Mouse (Mus musculus): ENCODE measurements around the gene Cdk5.

Cdk5 gene

GRCm38 (mm10) chr5:24374666-24375328, 48.5 kb downstream of the Cdk5 start:
- no peak for DNase-seq (ENCODE audit: low spot score)

DNA sequence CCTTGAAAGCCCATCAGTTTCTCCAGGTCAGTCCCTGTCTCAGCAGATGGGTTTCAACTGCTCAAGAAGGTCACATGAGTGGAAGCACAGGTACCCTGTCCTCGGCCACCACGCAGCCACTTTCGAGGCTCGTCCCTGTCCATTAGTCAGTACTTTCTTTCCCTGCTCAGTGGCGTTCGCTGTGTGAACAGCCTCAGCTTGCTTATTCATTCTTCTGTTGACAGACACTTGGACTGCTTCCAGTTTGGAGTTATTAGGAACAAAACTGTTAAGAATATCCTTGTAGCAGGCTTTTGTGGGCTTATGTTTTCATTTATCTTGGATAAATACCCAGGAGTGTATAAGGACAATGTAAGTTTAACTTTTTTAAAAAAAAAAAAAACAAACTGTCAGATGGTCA, 49.1 kb downstream of the Cdk5 start:
- DNase-seq (ENCODE audit: low spot score): no peak

DNA sequence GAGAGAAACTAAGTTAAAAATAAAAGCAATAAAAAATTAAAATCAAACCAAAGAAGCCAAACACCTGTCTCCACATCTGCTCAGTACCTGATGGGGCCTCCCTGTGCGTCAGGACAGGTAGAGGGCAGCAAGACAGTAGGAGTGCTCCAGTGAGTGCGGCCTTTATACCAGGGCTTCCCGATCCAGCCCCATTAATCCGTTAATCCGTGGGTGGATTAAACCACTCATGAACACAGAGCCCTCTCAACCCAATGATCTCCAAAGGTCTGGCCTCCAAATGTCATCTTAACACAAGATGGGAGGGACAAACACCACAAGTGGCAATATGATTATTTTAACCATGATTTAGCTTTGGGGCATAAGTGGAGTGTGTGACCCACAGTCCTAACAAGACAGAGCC, 49.5 kb downstream of the Cdk5 start:
- DNase-seq (ENCODE audit: low spot score): no peak

GRCm38 (mm10) chr5:24369767-24370166, 53.6 kb downstream of the Cdk5 start:
- no peak for DNase-seq (ENCODE audit: low spot score)
